Mouse (Mus musculus) mature B cell (primary cell): ENCODE results near the gene Ubox5.
"Not testable (repeated sequence)": the region's sequence is repeated elsewhere in the genome, so short reads cannot be mapped to it uniquely, and the experiment has no call there.

ENCODE experiments used
- in situ Hi-C: fragments of 300-500 bp; cut with MboI; formaldehyde crosslinking; loops from 2 replicates; pipeline ENCODE4 v1.14.3; 2019

The Ubox5 gene

GRCm38 (mm10) chr2:130577021-130577420 is 52.8 kb downstream of the Ubox5 start:
- in situ Hi-C loops, result no loop called here

DNA sequence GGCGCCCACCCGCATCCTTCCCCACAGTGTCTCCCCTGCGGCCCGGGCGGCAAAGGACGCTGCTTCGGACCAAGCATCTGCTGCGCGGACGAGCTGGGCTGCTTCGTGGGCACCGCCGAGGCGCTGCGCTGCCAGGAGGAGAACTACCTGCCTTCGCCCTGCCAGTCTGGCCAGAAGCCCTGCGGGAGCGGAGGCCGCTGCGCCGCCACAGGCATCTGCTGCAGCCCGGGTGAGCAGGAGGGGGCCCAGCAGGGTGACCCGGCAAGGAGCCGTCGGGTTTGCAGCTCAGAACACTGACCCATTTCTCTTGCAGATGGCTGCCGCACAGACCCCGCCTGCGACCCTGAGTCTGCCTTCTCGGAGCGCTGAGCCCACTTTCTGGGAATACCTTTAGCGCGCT is 53.3 kb downstream of the Ubox5 start:
- in situ Hi-C loops, result not testable (repeated sequence)

DNA sequence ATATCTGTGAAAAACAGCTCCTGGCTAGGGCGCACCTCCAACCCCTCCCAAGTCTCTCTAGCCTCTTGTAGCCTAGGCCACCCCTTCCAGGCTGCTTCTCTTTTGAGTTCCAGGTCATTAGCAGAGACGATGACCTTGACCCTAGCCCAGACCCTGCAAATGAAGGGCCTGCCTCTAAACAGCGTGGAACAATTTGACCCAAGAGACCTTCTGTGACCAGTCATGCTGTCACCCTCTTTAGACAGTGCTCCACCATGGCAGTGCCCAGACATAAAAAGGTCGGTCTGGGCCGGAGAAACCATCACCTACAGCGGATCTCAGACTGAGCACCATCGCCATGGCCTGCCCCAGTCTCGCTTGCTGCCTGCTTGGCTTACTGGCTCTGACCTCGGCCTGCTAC is 54.0 kb downstream of the Ubox5 start, which contains the start of gene Oxt:
Gene Oxt, plus strand, starts transcription at position 301 of the 400 bp plus-strand sequence.
- in situ Hi-C loops, result no loop called here

- in situ Hi-C loops, result no loop called here
Observed at GRCm38 (mm10) chr2:130574960-130575359, 54.9 kb downstream of the Ubox5 start.

- in situ Hi-C loops, result no loop called here
Observed at GRCm38 (mm10) chr2:130569926-130570325, 59.9 kb downstream of the Ubox5 start.

DNA sequence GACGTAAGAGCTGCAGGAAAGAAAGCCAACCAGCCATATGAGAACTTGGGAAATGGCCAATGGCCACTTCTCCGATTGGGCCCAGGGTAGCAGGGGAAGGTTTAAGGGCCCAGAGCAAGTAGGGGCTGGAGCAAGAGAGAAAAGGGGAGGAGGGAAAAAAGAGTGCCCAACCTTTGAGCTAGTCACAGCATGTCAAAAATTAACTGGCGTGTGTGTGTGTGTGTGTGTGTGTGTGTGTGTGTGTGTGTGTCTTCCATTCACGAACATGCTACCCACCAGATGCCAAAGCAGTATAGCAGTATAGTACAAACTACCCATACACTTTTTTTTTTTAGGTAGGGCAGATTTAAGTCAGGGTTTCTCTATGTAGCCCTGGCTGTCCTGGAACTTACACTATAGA is 60.9 kb downstream of the Ubox5 start:
- in situ Hi-C loops, result no loop called here

DNA sequence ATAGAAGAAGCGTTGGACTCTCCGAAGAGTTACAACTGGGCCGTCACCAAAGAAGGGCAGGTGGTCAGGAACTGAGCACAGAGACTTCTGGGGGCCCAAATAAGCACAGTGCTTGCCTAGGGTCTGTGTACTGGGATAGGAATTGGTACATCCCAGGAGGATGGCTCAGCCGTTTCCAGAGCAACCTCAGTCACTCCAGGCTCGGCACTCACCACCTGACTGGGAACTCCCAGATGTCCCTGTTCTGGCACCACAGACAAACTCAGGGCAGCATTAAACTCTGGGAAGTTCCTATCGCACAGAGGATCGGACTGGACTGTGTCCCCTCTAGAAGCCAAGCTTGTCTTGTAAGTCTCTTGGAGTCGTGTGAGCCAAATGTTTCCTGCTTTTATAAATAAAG is 64.9 kb downstream of the Ubox5 start:
- in situ Hi-C loops, result no loop called here

GRCm38 (mm10) chr2:130564063-130564462 is 65.8 kb downstream of the Ubox5 start:
- in situ Hi-C loops, result no loop called here

GRCm38 (mm10) chr2:130563212-130564055 is 66.4 kb downstream of the Ubox5 start, which contains the start of gene Mrps26:
Gene Mrps26, plus strand, starts transcription at chr2:130563742.
- in situ Hi-C loops, result no loop called here

- in situ Hi-C loops, result no loop called here
Observed at GRCm38 (mm10) chr2:130558015-130558414, 71.8 kb downstream of the Ubox5 start.

- in situ Hi-C loops, result no loop called here
Observed at GRCm38 (mm10) chr2:130557462-130557861, 72.4 kb downstream of the Ubox5 start.

DNA sequence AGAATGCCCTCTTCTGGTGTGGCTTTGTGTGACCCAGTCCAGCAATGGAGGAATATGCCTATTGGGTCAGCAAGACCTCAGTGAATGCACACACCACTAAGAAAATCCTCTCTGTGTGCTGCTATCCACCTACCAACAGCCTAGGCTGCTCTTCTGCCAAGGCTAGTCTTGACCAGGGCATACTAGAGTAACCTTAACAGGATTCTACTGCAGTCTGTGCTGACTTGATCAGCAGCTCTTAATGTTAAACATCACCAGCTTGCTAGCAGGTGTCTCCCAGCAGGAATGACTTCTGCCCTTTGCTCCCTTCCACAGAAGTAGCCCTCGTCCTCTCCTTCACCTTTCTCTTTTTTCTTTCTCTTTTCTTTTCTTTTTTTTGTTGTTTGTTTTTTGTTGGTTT is 73.5 kb downstream of the Ubox5 start:
- in situ Hi-C loops, result no loop called here

- in situ Hi-C loops, result no loop called here
Observed at GRCm38 (mm10) chr2:130554841-130555240, 75.0 kb downstream of the Ubox5 start.

DNA sequence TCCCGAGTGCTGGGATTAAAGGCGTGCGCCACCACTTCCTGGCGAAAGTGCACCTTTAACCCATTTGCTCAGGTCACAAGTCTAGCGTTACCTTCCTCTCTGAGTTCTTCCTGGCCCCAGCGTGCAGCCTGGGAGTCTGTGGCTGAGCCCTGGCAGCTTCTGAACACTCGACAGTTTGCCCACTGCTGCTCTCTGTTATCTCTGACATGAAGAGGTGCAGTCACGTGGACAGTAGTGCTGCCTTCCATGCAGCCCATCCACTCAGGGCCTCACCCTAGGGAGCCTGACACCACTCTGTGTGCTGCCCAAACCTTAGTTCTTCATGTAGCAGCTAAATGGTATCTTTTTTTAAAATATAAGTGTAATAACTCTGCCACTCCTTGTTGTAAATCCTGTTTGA is 82.9 kb downstream of the Ubox5 start:
- in situ Hi-C loops, result no loop called here

DNA sequence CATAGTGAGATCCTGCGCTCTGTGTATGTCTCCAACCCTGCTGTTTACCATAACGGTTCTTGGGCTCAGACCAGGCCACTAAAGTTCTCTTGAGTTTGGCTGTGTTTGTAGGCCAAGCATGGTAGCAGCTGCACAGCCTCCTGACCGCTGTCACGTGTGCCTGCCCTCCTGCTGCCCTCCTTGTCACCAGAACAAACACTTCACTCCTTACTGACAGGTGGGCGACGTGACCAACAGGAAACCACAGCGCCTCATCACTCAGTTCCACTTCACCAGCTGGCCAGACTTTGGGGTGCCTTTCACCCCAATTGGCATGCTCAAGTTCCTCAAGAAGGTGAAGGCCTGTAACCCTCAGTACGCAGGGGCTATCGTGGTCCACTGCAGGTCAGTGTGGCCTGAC is 89.6 kb downstream of the Ubox5 start:
- in situ Hi-C loops, result no loop called here
